Mouse (Mus musculus): ENCODE measurements around the gene Lyve1. TPM values are rescaled to one million over a fixed set of nuclear protein-coding genes. Genes with fewer than 3 reads are reported as not detected.
"Not testable (repeated sequence)": the region's sequence is repeated elsewhere in the genome, so short reads cannot be mapped to it uniquely, and the experiment has no call there.

The Lyve1 gene
- 4.2 and 5.3 TPM in 2 replicates for polyA plus RNA-seq (2015; fragmentation: Nextera tagmentation; extraction: Ambion mirVana)

GRCm38 (mm10) chr7:110862751-110863289, at the start of gene Lyve1:
Gene Lyve1 (minus strand): TSS chr7:110863239.
- 77% methylated on average over 12 of the region's 12 CpGs for WGBS
- no peak for ATAC-seq
- H3K9ac ChIP-seq (replicated peaks), result no peak within 1 kb of the TSS

GRCm38 (mm10) chr7:110908209-110909144, 45.4 kb upstream of the Lyve1 start:
- Histone ChIP-seq H3K9ac (replicated peaks) (no peak overlapping the region), H3K27ac (no peak overlapping the region), H3K4me3 (replicated peaks) (no peak overlapping the region), H3K9me3 (no peaks in the 10 kb centered on the region), H3K4me1 (replicated peaks) (no peaks in the 10 kb centered on the region), H3K27me3 (no peaks in the 10 kb centered on the region), H3K4me2 (replicated peaks) (no peak overlapping the region), H3K36me3 (no peaks in the 10 kb centered on the region)
- WGBS, result 81% methylated on average over 8 of the region's 8 CpGs
- no peak for ATAC-seq

More at GRCm38 (mm10) chr7:110862751-110863289, at the start of gene Lyve1:
- Histone ChIP-seq H3K4me2 (replicated peaks) (no peak within 1 kb of the TSS), H3K27me3 (no peaks in the 10 kb centered on the region), H3K4me3 (replicated peaks) (no peak within 1 kb of the TSS), H3K27ac (no peak within 1 kb of the TSS), H3K36me3 (no peaks in the 10 kb centered on the region), H3K4me1 (replicated peaks) (no peaks in the 10 kb centered on the region), H3K9me3 (no peaks in the 10 kb centered on the region)

GRCm38 (mm10) chr7:110906566-110906965, 43.5 kb upstream of the Lyve1 start:
- no peaks in the 10 kb centered on the region for H3K36me3 ChIP-seq
- H3K4me3 ChIP-seq (replicated peaks), result no peak overlapping the region
- H3K9me3 ChIP-seq, result no peaks in the 10 kb centered on the region
- no peaks in the 10 kb centered on the region for H3K27me3 ChIP-seq
- H3K9ac ChIP-seq (replicated peaks), result no peak overlapping the region
- no peak overlapping the region for H3K4me2 ChIP-seq (replicated peaks)
- H3K4me1 ChIP-seq (replicated peaks), result no peaks in the 10 kb centered on the region
- WGBS, result 71% methylated on average over 2 of the region's 2 CpGs
- ATAC-seq, result no peak
- no peak overlapping the region for H3K27ac ChIP-seq

- no peak overlapping the region for H3K9ac ChIP-seq (replicated peaks)
- no peaks in the 10 kb centered on the region for H3K4me1 ChIP-seq (replicated peaks)
- 81% methylated on average over 7 of the region's 7 CpGs for WGBS
- no peak overlapping the region for H3K27ac ChIP-seq
- H3K4me3 ChIP-seq (replicated peaks), result no peak overlapping the region
- no peaks in the 10 kb centered on the region for H3K27me3 ChIP-seq
- no peak overlapping the region for H3K4me2 ChIP-seq (replicated peaks)
- H3K36me3 ChIP-seq, result no peaks in the 10 kb centered on the region
- no peaks in the 10 kb centered on the region for H3K9me3 ChIP-seq
- no peak for ATAC-seq
These were observed 40.2 kb upstream of the Lyve1 start for GRCm38 (mm10) chr7:110903226-110903625.

GRCm38 (mm10) chr7:110897202-110897601, 34.2 kb upstream of the Lyve1 start:
- H3K4me1 ChIP-seq (replicated peaks), result no peaks in the 10 kb centered on the region
- no peak overlapping the region for H3K27ac ChIP-seq
- no peak for ATAC-seq
- H3K27me3 ChIP-seq, result no peaks in the 10 kb centered on the region
- WGBS, result 89% methylated on average over 8 of the region's 8 CpGs
- no peak overlapping the region for H3K9ac ChIP-seq (replicated peaks)
- no peaks in the 10 kb centered on the region for H3K9me3 ChIP-seq
- no peak overlapping the region for H3K4me3 ChIP-seq (replicated peaks)
- no peak overlapping the region for H3K4me2 ChIP-seq (replicated peaks)
- H3K36me3 ChIP-seq, result no peaks in the 10 kb centered on the region

GRCm38 (mm10) chr7:110896453-110896852, 33.4 kb upstream of the Lyve1 start:
- Histone ChIP-seq H3K27ac (no peak overlapping the region), H3K36me3 (no peaks in the 10 kb centered on the region), H3K4me2 (replicated peaks) (no peak overlapping the region), H3K9ac (replicated peaks) (no peak overlapping the region), H3K9me3 (no peaks in the 10 kb centered on the region), H3K27me3 (no peaks in the 10 kb centered on the region), H3K4me3 (replicated peaks) (no peak overlapping the region), H3K4me1 (replicated peaks) (no peaks in the 10 kb centered on the region)
- 87% methylated on average over 7 of the region's 7 CpGs for WGBS
- ATAC-seq, result no peak

GRCm38 (mm10) chr7:110895772-110896171, 32.7 kb upstream of the Lyve1 start:
- not testable (repeated sequence) for H3K36me3 ChIP-seq; H3K27me3 ChIP-seq; H3K27ac ChIP-seq; H3K9ac ChIP-seq (replicated peaks); H3K4me1 ChIP-seq (replicated peaks); ATAC-seq; H3K4me2 ChIP-seq (replicated peaks); H3K4me3 ChIP-seq (replicated peaks); H3K9me3 ChIP-seq
- 83% methylated on average over 10 of the region's 10 CpGs for WGBS

GRCm38 (mm10) chr7:110894673-110895072, 31.6 kb upstream of the Lyve1 start:
- Histone ChIP-seq H3K4me3 (replicated peaks) (no peak overlapping the region), H3K4me2 (replicated peaks) (no peak overlapping the region), H3K36me3 (no peaks in the 10 kb centered on the region), H3K9me3 (no peaks in the 10 kb centered on the region), H3K27me3 (no peaks in the 10 kb centered on the region), H3K27ac (no peak overlapping the region), H3K9ac (replicated peaks) (no peak overlapping the region), H3K4me1 (replicated peaks) (no peaks in the 10 kb centered on the region)
- 84% methylated on average over 9 of the region's 9 CpGs for WGBS
- ATAC-seq, result no peak

- no peaks in the 10 kb centered on the region for H3K36me3 ChIP-seq
- H3K4me3 ChIP-seq (replicated peaks), result no peak overlapping the region
- H3K27me3 ChIP-seq, result no peaks in the 10 kb centered on the region
- H3K4me2 ChIP-seq (replicated peaks), result no peak overlapping the region
- H3K4me1 ChIP-seq (replicated peaks), result no peaks in the 10 kb centered on the region
- H3K27ac ChIP-seq, result no peak overlapping the region
- no peak for ATAC-seq
- no peak overlapping the region for H3K9ac ChIP-seq (replicated peaks)
- WGBS, result 84% methylated on average over 10 of the region's 10 CpGs
- no peaks in the 10 kb centered on the region for H3K9me3 ChIP-seq
These were observed 31.0 kb upstream of the Lyve1 start for GRCm38 (mm10) chr7:110893943-110894610.

GRCm38 (mm10) chr7:110891501-110891986, 28.5 kb upstream of the Lyve1 start:
- Histone ChIP-seq H3K4me2 (replicated peaks) (no peak overlapping the region), H3K27ac (no peak overlapping the region), H3K9ac (replicated peaks) (no peak overlapping the region), H3K4me3 (replicated peaks) (no peak overlapping the region), H3K4me1 (replicated peaks) (no peaks in the 10 kb centered on the region), H3K27me3 (no peaks in the 10 kb centered on the region), H3K36me3 (no peaks in the 10 kb centered on the region), H3K9me3 (no peaks in the 10 kb centered on the region)
- no peak for ATAC-seq
- WGBS, result 79% methylated on average over 9 of the region's 9 CpGs

- Histone ChIP-seq H3K4me2 (replicated peaks) (no peak overlapping the region), H3K36me3 (no peaks in the 10 kb centered on the region), H3K4me1 (replicated peaks) (no peaks in the 10 kb centered on the region), H3K27me3 (no peaks in the 10 kb centered on the region), H3K4me3 (replicated peaks) (no peak overlapping the region), H3K9ac (replicated peaks) (no peak overlapping the region), H3K27ac (no peak overlapping the region), H3K9me3 (no peaks in the 10 kb centered on the region)
- WGBS, result 78% methylated on average over 2 of the region's 2 CpGs
- no peak for ATAC-seq
These were observed 18.8 kb upstream of the Lyve1 start for GRCm38 (mm10) chr7:110881746-110882333.

GRCm38 (mm10) chr7:110878028-110878427, 15.0 kb upstream of the Lyve1 start:
- Histone ChIP-seq H3K27ac (no peak overlapping the region), H3K4me1 (replicated peaks) (no peaks in the 10 kb centered on the region), H3K4me3 (replicated peaks) (no peak overlapping the region), H3K9ac (replicated peaks) (no peak overlapping the region), H3K27me3 (no peaks in the 10 kb centered on the region), H3K36me3 (no peaks in the 10 kb centered on the region), H3K9me3 (no peaks in the 10 kb centered on the region), H3K4me2 (replicated peaks) (no peak overlapping the region)
- WGBS, result 89% methylated on average over 4 of the region's 4 CpGs
- no peak for ATAC-seq

Measured in midbrain, embryonic 13.5 days (tissue).